Mouse (Mus musculus) olfactory bulb, adult 2 months (tissue): ENCODE measurements at regions not wholly inside any gene's neighbourhood (a gene's known extent, or its start where the extent isn't known, plus 50 kb on each side); places are given as distances from the start of the nearest gene placed in this dataset.

ENCODE experiments used
- CTCF ChIP-seq: fragments of 200-500 bp; IDR thresholded peaks from 2 replicates; pipeline ENCODE4 v1.5.1; 2012; ENCODE audit warnings: low read depth, mild to moderate bottlenecking, low read length, moderate library complexity; ENCODE audit not compliant: insufficient read depth
- POLR2A ChIP-seq: fragments of 200-500 bp; IDR thresholded peaks from 2 replicates; pipeline ENCODE4 v1.6.1; 2012; ENCODE audit warnings: mild to moderate bottlenecking, low read depth, low read length, moderate library complexity; ENCODE audit not compliant: insufficient read depth

- TF ChIP-seq CTCF (no peak), POLR2A (no peak)
These were observed 246.0 kb upstream of the Trib2 start for GRCm38 (mm10) chr12:16062689-16063088.
